ENCODE assay signal across 24 mouse cellular contexts in the genomic region with DNA sequence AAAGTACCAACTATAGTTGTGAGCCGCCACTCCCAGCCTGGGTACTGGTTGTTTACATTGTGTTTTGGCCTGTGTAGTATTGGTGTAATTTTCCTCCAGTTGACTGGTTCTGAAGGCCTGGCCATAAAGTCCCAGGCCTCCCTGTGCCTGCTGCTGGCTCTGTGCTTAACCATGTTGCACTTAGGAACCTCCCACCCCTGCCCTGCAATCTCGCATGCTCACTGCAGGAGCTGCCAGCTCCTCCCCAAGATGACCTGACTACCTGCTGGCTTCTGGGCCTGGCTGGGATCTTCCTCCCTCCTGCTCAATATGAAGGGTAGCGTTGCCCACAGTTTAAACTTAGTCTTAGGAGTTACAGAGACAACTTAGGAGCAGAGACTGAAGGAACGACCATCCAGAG. TPM values are rescaled to one million over a fixed set of nuclear protein-coding genes. Genes with fewer than 3 reads are reported as not detected.
DNase-seq lines count a peak whose midpoint lies in the region; ATAC-seq lines count a peak whose summit lies in the region.
"Had no signal": no experiment of that assay in that cellular context is flagged by ENCODE, and none has a peak within 500 bp of the region (broad histone marks: within the 10 kb centered on the region; RNA-seq: fewer than 3 reads in every experiment).

No protein-coding gene starts in this region.

- peaks cover 19% of the 10 kb centered on the region; the same call in 1 of the 2 replicates for H3K36me3 ChIP-seq in kidney, embryonic 16.5 days (ENCODE audit: insufficient read depth, low read length)
- H3K36me3 ChIP-seq in liver, embryonic 15.5 days (replicated peaks): peaks cover 37% of the 10 kb centered on the region

- peak; percentile 22 for DNase-seq in kidney, adult 9 months
- DNase-seq in kidney, postnatal 36 days: peak; percentile 32 to 54
- no peak for DNase-seq in embryo, embryonic 9.5 days (ENCODE audit: extremely low spot score)
- DNase-seq: adrenal gland, adult 8-10 months; heart, postnatal 36 days; lung, adult 2 months; lung, postnatal 14 days; right cerebral cortex, postnatal 25 days; spleen, adult 18-20 months; thymus, postnatal 14 days had no signal

- no peak overlapping the region for H3K4me2 ChIP-seq in kidney, embryonic 16.5 days (replicated peaks; ENCODE audit: low read depth, low read length)
- peak overlapping the region; percentile 65 for H3K4me2 ChIP-seq in liver, embryonic 15.5 days
- H3K4me2 ChIP-seq: embryonic facial prominence, embryonic 12.5 days; forebrain, embryonic 13.5 days; heart, embryonic 15.5 days; hindbrain, embryonic 13.5 days; midbrain, embryonic 15.5 days; neural tube, embryonic 12.5 days had no signal

- WGBS in kidney, embryonic 16.5 days: 63% methylated on average over 4 of the region's 4 CpGs
- WGBS in liver, embryonic 15.5 days (ENCODE audit: insufficient replicate concordance): 73% methylated on average over 4 of the region's 4 CpGs

- H3K27ac ChIP-seq in kidney, embryonic 16.5 days (ENCODE audit: low read length): no peak overlapping the region
- peak overlapping the region; percentile 90 for H3K27ac ChIP-seq in liver, embryonic 15.5 days (replicated peaks)
- H3K27ac ChIP-seq: embryonic facial prominence, embryonic 12.5 days; forebrain, embryonic 13.5 days; heart, embryonic 15.5 days; hindbrain, embryonic 13.5 days; layer of hippocampus, adult 2 months; midbrain, embryonic 15.5 days; neural tube, embryonic 12.5 days had no signal

- H3K9me3 ChIP-seq in kidney, embryonic 16.5 days (ENCODE audit: low read length): no peaks in the 10 kb centered on the region
- H3K9me3 ChIP-seq in liver, embryonic 15.5 days (replicated peaks): no peaks in the 10 kb centered on the region
- H3K9me3 ChIP-seq: embryonic facial prominence, embryonic 12.5 days; forebrain, embryonic 13.5 days; heart, embryonic 15.5 days; hindbrain, embryonic 13.5 days; midbrain, embryonic 15.5 days; neural tube, embryonic 12.5 days had no signal

- no peak overlapping the region for H3K9ac ChIP-seq in kidney, embryonic 16.5 days (replicated peaks; ENCODE audit: low read length)
- H3K9ac ChIP-seq in liver, embryonic 15.5 days: 0 out of 2 replicates have a peak overlapping the region, but pooled peaks have one; percentile 25
- H3K9ac ChIP-seq: embryonic facial prominence, embryonic 12.5 days; forebrain, embryonic 13.5 days; heart, embryonic 15.5 days; midbrain, embryonic 15.5 days; neural tube, embryonic 12.5 days had no signal

- no peak overlapping the region for H3K4me3 ChIP-seq in kidney, embryonic 16.5 days (ENCODE audit: low read length)
- H3K4me3 ChIP-seq in liver, embryonic 15.5 days (replicated peaks): no peak overlapping the region
- H3K4me3 ChIP-seq: embryonic facial prominence, embryonic 12.5 days; forebrain, embryonic 13.5 days; heart, embryonic 15.5 days; hindbrain, embryonic 13.5 days; layer of hippocampus, adult 2 months; midbrain, embryonic 15.5 days; neural tube, embryonic 12.5 days had no signal

- H3K4me1 ChIP-seq in kidney, embryonic 16.5 days (ENCODE audit: insufficient read depth, low read length): no peaks in the 10 kb centered on the region
- peaks cover 66% of the 10 kb centered on the region for H3K4me1 ChIP-seq in liver, embryonic 15.5 days (replicated peaks)
- H3K4me1 ChIP-seq: forebrain, embryonic 13.5 days; heart, embryonic 15.5 days had no signal

- ATAC-seq in kidney, embryonic 16.5 days (ENCODE audit: low FRiP score, low TSS enrichment): no peak
- peak; percentile 61 for ATAC-seq in erythroblast, adult 5-6 weeks (replicated peaks; ENCODE audit: low FRiP score, poor library complexity, severe bottlenecking)
- ATAC-seq in liver, embryonic 15.5 days (ENCODE audit: insufficient read depth): no peak
- ATAC-seq in megakaryocyte progenitor cell, adult 5-6 weeks (replicated peaks; ENCODE audit: poor library complexity): no peak
- ATAC-seq: forebrain, embryonic 13.5 days; midbrain, embryonic 15.5 days had no signal

- H3K27me3 ChIP-seq in kidney, embryonic 16.5 days (ENCODE audit: insufficient read depth, low read length): no peaks in the 10 kb centered on the region
- no peaks in the 10 kb centered on the region for H3K27me3 ChIP-seq in liver, embryonic 15.5 days
- H3K27me3 ChIP-seq: embryonic facial prominence, embryonic 12.5 days; forebrain, embryonic 13.5 days; heart, embryonic 15.5 days; hindbrain, embryonic 13.5 days; midbrain, embryonic 15.5 days; neural tube, embryonic 12.5 days had no signal

RNA-seq across cellular contexts. Expression of gene Wipi2, which starts 24.8 kb away (rescaled TPM):
- polyA plus RNA-seq in kidney, embryonic 16.5 days (2015; fragmentation: Nextera tagmentation; extraction: Ambion mirVana): 51.6 TPM in 2 replicates
- total RNA-seq in erythroblast, adult 5-6 weeks (2015; ENCODE audit: low replicate concordance): 50.6 and 60.9 TPM in 2 replicates
- total RNA-seq in erythroblast, adult 5-6 weeks (2017; ENCODE audit: low replicate concordance): 115 and 134 TPM in 2 replicates
- polyA plus RNA-seq in liver, embryonic 15.5 days (2015; fragmentation: Nextera tagmentation; extraction: Ambion mirVana): 34.3 and 34.7 TPM in 2 replicates
- 17.6 and 18.0 TPM in 2 replicates for total RNA-seq in megakaryocyte progenitor cell, adult 5-6 weeks (2015)
- total RNA-seq in megakaryocyte progenitor cell, adult 5-6 weeks (2017): 29.3 and 35.3 TPM in 2 replicates

RNA-seq across cellular contexts. Expression of gene Slc29a4, which starts 40.0 kb away (rescaled TPM):
- polyA plus RNA-seq in kidney, embryonic 16.5 days (2015; fragmentation: Nextera tagmentation; extraction: Ambion mirVana): 5.1 and 6.2 TPM in 2 replicates
- total RNA-seq in erythroblast, adult 5-6 weeks (2015; ENCODE audit: low replicate concordance): not detected in 2 replicates
- not detected in 2 replicates for total RNA-seq in erythroblast, adult 5-6 weeks (2017; ENCODE audit: low replicate concordance)
- polyA plus RNA-seq in liver, embryonic 15.5 days (2015; fragmentation: Nextera tagmentation; extraction: Ambion mirVana): 0.17 and 0.30 TPM in 2 replicates
- not detected in 2 replicates for total RNA-seq in megakaryocyte progenitor cell, adult 5-6 weeks (2015)
- not detected in 2 replicates for total RNA-seq in megakaryocyte progenitor cell, adult 5-6 weeks (2017)
- total RNA-seq: megakaryocyte, adult 5-6 weeks; MEL had no signal

RNA-seq across cellular contexts. Expression of gene Mmd2, which starts 43.7 kb away (rescaled TPM):
- polyA plus RNA-seq in kidney, embryonic 16.5 days (2015; fragmentation: Nextera tagmentation; extraction: Ambion mirVana): 0.63 and 0.64 TPM in 2 replicates
- not detected in 2 replicates for total RNA-seq in erythroblast, adult 5-6 weeks (2015; ENCODE audit: low replicate concordance)
- not detected in 2 replicates for total RNA-seq in erythroblast, adult 5-6 weeks (2017; ENCODE audit: low replicate concordance)
- 18.7 and 22.0 TPM in 2 replicates for polyA plus RNA-seq in liver, embryonic 15.5 days (2015; fragmentation: Nextera tagmentation; extraction: Ambion mirVana)
- not detected in 2 replicates for total RNA-seq in megakaryocyte progenitor cell, adult 5-6 weeks (2015)
- total RNA-seq in megakaryocyte progenitor cell, adult 5-6 weeks (2017): not detected in 2 replicates
- total RNA-seq: megakaryocyte, adult 5-6 weeks; MEL had no signal
- polyA plus RNA-seq: C2C12 had no signal
